Comparison of ENCODE assay signal across 8 mouse cellular contexts in genomic region chr1:132431716-132432115, GRCm38 (mm10). TPM values are rescaled to one million over a fixed set of nuclear protein-coding genes. Genes with fewer than 3 reads are reported as not detected.
DNase-seq lines count a peak whose midpoint lies in the region; ATAC-seq and TF ChIP-seq lines count a peak whose summit lies in the region.

No protein-coding gene starts in this region.

- DNase-seq in left cerebral cortex, adult 18-20 months (ENCODE audit: low spot score in 2 of 2) = peak; percentile 25 to 51
- no peak for DNase-seq in left cerebral cortex, adult 11 months (ENCODE audit: low spot score)
- DNase-seq in cerebellum, adult 11-12 months = peak; percentile 45
- DNase-seq in forebrain, postnatal 0 days = peak; percentile 52
- peak; percentile 38 to 40 for DNase-seq in layer of hippocampus, adult 8-10 months (ENCODE audit: low spot score in 2 of 2)
- no peak for DNase-seq in thymus, postnatal 14 days
- no peak for DNase-seq in spleen, postnatal 10 days (ENCODE audit: low spot score in 2 of 2)
- no peak for DNase-seq in c-Kit-positive CD71-positive TER-119-positive erythroid progenitor cells, embryonic 14.5 days (ENCODE audit: low spot score)

- no peaks in the 10 kb centered on the region for H3K27me3 ChIP-seq in forebrain, postnatal 0 days (ENCODE audit: insufficient read depth, low read length)

- ATAC-seq in forebrain, postnatal 0 days = peak; percentile 54

- 0 out of 2 replicates have a peak, but pooled peaks cover 12% of the 10 kb centered on the region for H3K36me3 ChIP-seq in forebrain, postnatal 0 days (ENCODE audit: insufficient read depth)

- 42% methylated on average over 9 of the region's 9 CpGs for WGBS in forebrain, postnatal 0 days

- no peak overlapping the region; the same call in 1 of the 2 replicates for H3K27ac ChIP-seq in forebrain, postnatal 0 days (ENCODE audit: low read depth, low read length)

- no peak for TF ChIP-seq CTCF in forebrain, postnatal 0 days (IDR thresholded peaks at IDR 0.05; ENCODE audit: low read depth)

- H3K9me3 ChIP-seq in forebrain, postnatal 0 days (ENCODE audit: low read length) = no peaks in the 10 kb centered on the region

- no peaks in the 10 kb centered on the region for H3K4me1 ChIP-seq in forebrain, postnatal 0 days (ENCODE audit: insufficient read depth)

- H3K4me2 ChIP-seq in forebrain, postnatal 0 days (ENCODE audit: low read depth) = no peak overlapping the region

- H3K9ac ChIP-seq in forebrain, postnatal 0 days = no peak overlapping the region

- H3K4me3 ChIP-seq in forebrain, postnatal 0 days (ENCODE audit: low read depth, low read length) = no peak overlapping the region

RNA-seq across cellular contexts. Expression of gene Dstyk, which starts 14.4 kb away (rescaled TPM):
- total RNA-seq in left cerebral cortex, adult 18-20 months (2021) = 10 to 100 TPM; 44.3 to 45.2 TPM
- 18.3 and 18.9 TPM in 2 replicates for total RNA-seq in forebrain, postnatal 0 days (2014; rRNA removed)
- polyA plus RNA-seq in forebrain, postnatal 0 days (2015; fragmentation: Nextera tagmentation; extraction: Ambion mirVana) = 4.8 and 6.0 TPM in 2 replicates
- 10 to 100 TPM; 41.2 to 53.1 (median 47.5) TPM for total RNA-seq in layer of hippocampus, adult 8-10 months (2022)

RNA-seq across cellular contexts. Expression of gene Tmcc2, which starts 40.6 kb away (rescaled TPM):
- 100 to 1,000 TPM; 204 to 205 TPM for total RNA-seq in left cerebral cortex, adult 18-20 months (2021)
- total RNA-seq in forebrain, postnatal 0 days (2014; rRNA removed) = 104 TPM in 2 replicates
- 37.4 and 41.9 TPM in 2 replicates for polyA plus RNA-seq in forebrain, postnatal 0 days (2015; fragmentation: Nextera tagmentation; extraction: Ambion mirVana)
- 100 to 1,000 TPM; 201 to 235 (median 218) TPM for total RNA-seq in layer of hippocampus, adult 8-10 months (2022)

RNA-seq across cellular contexts. Expression of gene Rbbp5, which starts 45.4 kb away (rescaled TPM):
- total RNA-seq in left cerebral cortex, adult 18-20 months (2021) = 10 to 100 TPM; 59.5 to 61.4 TPM
- 33.6 and 33.7 TPM in 2 replicates for total RNA-seq in forebrain, postnatal 0 days (2014; rRNA removed)
- polyA plus RNA-seq in forebrain, postnatal 0 days (2015; fragmentation: Nextera tagmentation; extraction: Ambion mirVana) = 22.8 and 24.7 TPM in 2 replicates
- 10 to 100 TPM; 57.2 to 73.3 (median 65.9) TPM for total RNA-seq in layer of hippocampus, adult 8-10 months (2022)

Comparison
In these comparisons a context has a peak if more than half of its experiments do, and no peak if none do; other contexts are left out.
1. DNase-seq: peak in left cerebral cortex, adult 18-20 months (2 of 2), cerebellum, adult 11-12 months (single experiment), forebrain, postnatal 0 days (single experiment) and layer of hippocampus, adult 8-10 months (2 of 2); none in left cerebral cortex, adult 11 months (single experiment), thymus, postnatal 14 days (single experiment), spleen, postnatal 10 days (0 of 2) and c-Kit-positive CD71-positive TER-119-positive erythroid progenitor cells, embryonic 14.5 days (single experiment).